Mouse (Mus musculus) myocyte (in vitro differentiated cells): Measurements from ENCODE around the gene Tcf7l1.

ENCODE experiments used
- MAX ChIP-seq: IDR thresholded peaks from one replicate; pipeline ENCODE4 v1.6.1; 2011; ENCODE audit warnings: low read depth, mild to moderate bottlenecking, control low read depth
- MYOG ChIP-seq, 3 experiments: IDR thresholded peaks; one replicate each; pipeline ENCODE4 v1.6.1; 2011; ENCODE audit warnings: control low read depth in 2 of 3, low read depth in 2 of 3, mild to moderate bottlenecking in 2 of 3; ENCODE audit not compliant: insufficient read length in 2 of 3, control insufficient read depth in 1 of 3, insufficient read depth in 1 of 3
- POLR2A ChIP-seq: IDR thresholded peaks from one replicate; pipeline ENCODE4 v1.6.1; 2011; ENCODE audit warnings: low read depth, mild to moderate bottlenecking, control low read depth, moderate library complexity; ENCODE audit not compliant: insufficient read length
- POLR2AphosphoS2 ChIP-seq: IDR thresholded peaks from one replicate; pipeline ENCODE4 v1.6.1; 2011; ENCODE audit warnings: low read depth, control low read depth; ENCODE audit not compliant: insufficient read length
- REST ChIP-seq: IDR thresholded peaks from one replicate; pipeline ENCODE4 v1.6.1; 2011; ENCODE audit warnings: mild to moderate bottlenecking, control low read depth, moderate library complexity; ENCODE audit not compliant: insufficient read depth, insufficient read length
- SRF ChIP-seq: IDR thresholded peaks from one replicate; pipeline ENCODE4 v1.6.1; 2011; ENCODE audit warnings: low read depth; ENCODE audit not compliant: control insufficient read depth, insufficient read length
- TCF12 ChIP-seq: IDR thresholded peaks from one replicate; pipeline ENCODE4 v1.6.1; 2011; ENCODE audit warnings: mild to moderate bottlenecking, control low read depth; ENCODE audit not compliant: poor library complexity, insufficient read depth, severe bottlenecking
- TCF3 ChIP-seq: IDR thresholded peaks from one replicate; pipeline ENCODE4 v1.6.1; 2011; ENCODE audit warnings: low read depth, control low read depth; ENCODE audit not compliant: insufficient read length

DNA sequence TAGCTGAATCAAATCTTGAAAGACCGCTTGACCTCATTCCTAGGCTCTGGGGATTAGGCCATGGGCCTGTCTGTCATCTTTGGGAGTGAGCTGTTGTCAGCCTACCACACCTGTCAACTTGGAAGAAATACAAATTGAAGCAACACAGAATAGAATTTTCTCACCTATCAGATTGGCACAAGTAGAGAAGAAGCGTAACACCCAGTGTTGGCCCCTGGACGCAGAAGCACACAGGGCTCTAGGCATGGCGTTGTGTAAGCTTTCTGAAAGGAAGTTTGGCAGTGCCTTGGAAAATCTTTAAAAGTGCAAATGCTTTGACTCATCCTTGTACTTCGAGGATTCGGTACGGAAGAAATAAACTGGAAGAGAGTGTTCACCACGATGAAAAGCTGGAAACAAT is 3.6 kb upstream of the Tcf7l1 start:
- TF ChIP-seq POLR2A (no peak), TCF3 (no peak), MAX (no peak), POLR2AphosphoS2 (no peak), REST (no peak), TCF12 (no peak), MYOG (IDR thresholded peaks at IDR 0.05; ENCODE audit: control insufficient read depth in 1 of 3, insufficient read depth in 1 of 3, insufficient read length in 2 of 3, low read depth in 2 of 3) (no peak), SRF (no peak)
